Mouse (Mus musculus) embryonic facial prominence, embryonic 14.5 days (tissue): ENCODE measurements at regions not wholly inside any gene's neighbourhood (a gene's known extent, or its start where the extent isn't known, plus 50 kb on each side); places are given as distances from the start of the nearest gene placed in this dataset.

Experiments
- ATAC-seq: fragments of 200-750 bp; cut with Nextera tagmentation; 2 replicates; pipeline ENCODE4 v1.8.0; 2017; ENCODE audit warnings: low read depth, moderate number of reproducible peaks, moderate TSS enrichment
- DNase-seq: peaks from one replicate; pipeline ENCODE4 v3.0.0-alpha.2; 2015; ENCODE audit warnings: low spot score
- H3K27ac ChIP-seq: fragments of 300-500 bp; sonication (generic); replicated peaks from 2 replicates; pipeline ENCODE4 v1.5.1; 2014; ENCODE audit warnings: low read depth, mild to moderate bottlenecking, low read length, moderate library complexity
- H3K27me3 ChIP-seq: fragments of 300-500 bp; sonication (generic); replicated peaks from 2 replicates; pipeline ENCODE4 v1.6.1; 2014; ENCODE audit warnings: low read length; ENCODE audit not compliant: control insufficient read depth, insufficient read depth
- H3K36me3 ChIP-seq: fragments of 300-500 bp; sonication (generic); 2 replicates; pipeline ENCODE4 v1.6.1; 2014; ENCODE audit warnings: low read length, mixed read lengths; ENCODE audit not compliant: control insufficient read depth, insufficient read depth
- H3K4me1 ChIP-seq: fragments of 300-500 bp; sonication (generic); 2 replicates; pipeline ENCODE4 v1.6.1; 2014; ENCODE audit warnings: antibody characterized with exemption, low read length; ENCODE audit not compliant: control insufficient read depth, insufficient read depth
- H3K4me2 ChIP-seq: fragments of 300-500 bp; sonication (generic); 2 replicates; pipeline ENCODE4 v1.6.1; 2014; ENCODE audit warnings: low read depth, mild to moderate bottlenecking, low read length, moderate library complexity, mixed read lengths
- H3K4me3 ChIP-seq: fragments of 300-500 bp; sonication (generic); 2 replicates; pipeline ENCODE4 v1.5.1; 2014; ENCODE audit warnings: low read depth, mild to moderate bottlenecking, low read length
- H3K9ac ChIP-seq: fragments of 300-500 bp; sonication (generic); 2 replicates; pipeline ENCODE4 v1.6.1; 2014; ENCODE audit warnings: low read depth, mild to moderate bottlenecking, low read length, moderate library complexity, mixed read lengths
- H3K9me3 ChIP-seq: fragments of 300-500 bp; sonication (generic); 2 replicates; pipeline ENCODE4 v1.6.1; 2016; ENCODE audit warnings: low read length; ENCODE audit not compliant: control insufficient read depth
- WGBS: fragments of 180-500 bp; shearing (Covaris S2); extraction: QIAGEN DNeasy Blood & Tissue Kit; methylation state at CpG from one replicate; pipeline ENCODE4 v1.1.7; 2014; 5-methylcytosine and 5-hydroxymethylcytosine counted together

DNA sequence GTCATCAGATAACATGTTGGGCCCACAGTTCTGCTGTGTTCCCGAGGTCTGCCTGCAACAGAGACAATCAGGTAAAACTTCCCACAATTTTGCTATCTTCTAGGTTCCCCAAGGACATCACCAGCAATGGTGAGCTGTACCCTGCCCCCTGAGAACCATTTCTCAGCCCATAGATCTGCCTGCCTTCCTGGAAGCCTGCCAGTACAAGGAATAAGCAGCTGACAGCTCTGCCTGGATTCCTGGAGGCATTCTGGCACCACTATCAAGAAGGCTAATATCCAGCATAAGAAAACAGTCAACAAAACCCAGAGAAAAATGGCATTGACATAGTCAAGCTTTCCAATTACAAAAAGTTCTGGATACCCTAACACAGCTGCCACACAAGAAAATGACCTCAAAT lies 774.2 kb upstream of the Ppp6c start:
- no peaks in the 10 kb centered on the region for H3K4me1 ChIP-seq
- no peak for ATAC-seq
- 45% methylated on average over 1 of the region's 1 CpGs for WGBS

More for the DNA sequence above, 774.2 kb upstream of the Ppp6c start:
- no peak overlapping the region for H3K4me3 ChIP-seq
- H3K36me3 ChIP-seq: no peaks in the 10 kb centered on the region
- H3K9ac ChIP-seq: no peak overlapping the region
- no peaks in the 10 kb centered on the region for H3K27me3 ChIP-seq
- DNase-seq: peak; percentile 3
- no peaks in the 10 kb centered on the region for H3K9me3 ChIP-seq
- H3K27ac ChIP-seq: no peak overlapping the region
- H3K4me2 ChIP-seq: no peak overlapping the region
